Mouse (Mus musculus) MN1 (cell line): Measurements from ENCODE around the gene Stk39.

Source experiments
- DNase-seq: peaks from one replicate; pipeline ENCODE4 v3.0.0-alpha.2; 2016; ENCODE audit warnings: low spot score

The Stk39 gene

DNA sequence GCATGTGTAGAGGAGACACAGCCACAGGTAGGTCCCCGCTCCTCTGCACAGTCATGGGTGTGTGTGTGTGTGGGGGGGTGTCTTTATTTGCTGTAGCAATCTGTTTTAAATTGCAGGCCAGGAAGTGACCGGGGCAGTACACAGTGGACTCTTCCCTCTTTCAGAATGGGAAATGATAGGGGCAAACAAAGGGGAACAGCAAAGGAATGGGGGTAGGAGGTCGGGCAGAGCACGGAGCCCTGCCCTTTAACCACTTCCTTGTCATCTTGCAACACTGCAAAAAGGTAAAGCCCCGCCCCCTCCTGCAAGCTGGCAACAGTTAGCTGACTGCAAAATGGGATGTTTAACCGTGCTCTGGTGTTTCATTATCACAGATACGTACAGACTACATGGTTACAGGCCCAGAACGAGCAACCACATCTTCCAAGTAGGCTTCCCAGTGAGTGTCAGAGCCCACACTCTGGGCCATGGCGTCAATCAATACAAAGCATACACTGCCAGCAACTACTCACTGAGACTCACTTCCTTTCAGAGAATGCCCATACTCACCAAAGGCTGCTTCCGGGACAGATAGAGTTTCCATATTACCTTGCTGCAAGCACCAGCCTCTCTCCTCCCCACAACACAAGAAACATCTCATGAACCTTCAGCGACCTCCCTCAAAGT is 89.5 kb downstream of the Stk39 start:
- DNase-seq = no peak

DNA sequence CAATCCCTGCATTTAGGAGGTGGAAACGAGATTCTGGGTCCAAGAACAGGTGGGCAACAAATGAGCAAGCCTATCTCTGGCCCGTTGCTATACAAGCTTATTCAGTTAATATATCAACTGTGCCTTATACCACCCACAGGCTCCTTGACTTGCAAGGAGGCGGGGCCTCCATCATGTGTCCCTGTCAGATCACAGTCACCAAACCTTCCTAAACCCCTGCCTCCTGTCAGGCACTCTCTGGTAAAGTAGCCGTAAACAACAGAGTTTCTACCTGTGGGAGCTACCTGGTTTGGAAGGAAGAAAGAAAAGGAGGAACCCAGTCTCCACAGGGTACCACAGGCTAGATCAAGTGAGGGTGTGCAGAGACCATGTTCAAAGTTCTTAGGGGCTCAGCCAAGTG is 90.2 kb downstream of the Stk39 start:
- no peak for DNase-seq

DNA sequence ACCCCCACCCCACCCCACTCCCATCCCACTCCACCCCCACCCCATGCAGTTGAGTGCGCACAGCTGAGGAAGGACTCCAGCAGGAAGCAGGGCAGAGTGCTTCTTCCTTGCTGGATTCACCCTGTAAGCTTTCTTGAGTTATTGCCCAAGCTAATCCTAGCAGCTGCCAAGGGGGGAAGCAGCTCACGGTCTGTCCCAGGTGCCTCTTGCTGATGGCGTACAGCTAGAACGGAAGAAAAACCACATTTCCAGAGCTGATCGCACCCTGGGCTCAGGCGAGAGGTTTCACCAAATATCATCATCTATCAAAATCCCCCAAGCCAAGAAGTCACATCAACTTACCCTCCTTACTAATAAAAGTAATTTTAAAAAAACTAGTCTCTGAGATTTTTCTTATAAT is 90.9 kb downstream of the Stk39 start:
- DNase-seq = no peak

DNA sequence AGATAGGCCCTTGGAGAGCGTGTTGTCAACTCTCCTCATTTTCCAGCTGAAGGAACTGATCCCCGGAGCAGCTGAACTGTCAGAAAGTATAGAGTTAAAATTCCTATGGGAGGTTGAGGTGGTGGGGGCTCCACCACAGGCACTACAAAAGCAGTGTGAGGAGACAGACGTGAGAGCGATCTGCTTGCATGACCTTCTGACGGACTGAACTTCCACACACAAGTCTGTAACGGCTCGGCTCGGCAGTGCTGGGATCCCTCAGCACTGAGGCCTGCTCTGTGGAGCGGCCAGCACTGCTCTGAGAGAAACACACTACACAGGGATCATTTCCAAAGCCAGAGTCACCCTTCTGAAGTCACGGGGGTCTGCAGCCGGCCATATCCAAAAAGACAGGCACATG is 92.4 kb downstream of the Stk39 start:
- no peak for DNase-seq

DNA sequence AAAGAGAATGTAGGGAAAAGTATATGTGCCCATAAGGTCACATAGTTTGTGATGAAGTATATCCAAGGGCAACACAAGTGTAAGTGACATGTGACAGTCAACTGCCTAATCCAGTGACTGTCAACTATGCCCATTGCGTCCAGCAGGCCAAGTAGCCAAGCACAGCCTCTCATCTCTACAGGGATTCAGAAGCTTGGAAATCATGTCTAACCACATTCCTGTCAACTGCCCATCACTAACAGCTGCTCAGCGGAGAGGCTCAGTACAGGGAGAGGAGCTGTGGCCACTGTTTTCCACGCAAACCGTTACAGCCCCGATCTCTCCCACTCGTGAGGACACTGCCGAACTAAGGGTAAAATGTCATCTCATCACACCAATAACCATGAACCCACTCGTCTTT is 93.7 kb downstream of the Stk39 start:
- DNase-seq = no peak

DNA sequence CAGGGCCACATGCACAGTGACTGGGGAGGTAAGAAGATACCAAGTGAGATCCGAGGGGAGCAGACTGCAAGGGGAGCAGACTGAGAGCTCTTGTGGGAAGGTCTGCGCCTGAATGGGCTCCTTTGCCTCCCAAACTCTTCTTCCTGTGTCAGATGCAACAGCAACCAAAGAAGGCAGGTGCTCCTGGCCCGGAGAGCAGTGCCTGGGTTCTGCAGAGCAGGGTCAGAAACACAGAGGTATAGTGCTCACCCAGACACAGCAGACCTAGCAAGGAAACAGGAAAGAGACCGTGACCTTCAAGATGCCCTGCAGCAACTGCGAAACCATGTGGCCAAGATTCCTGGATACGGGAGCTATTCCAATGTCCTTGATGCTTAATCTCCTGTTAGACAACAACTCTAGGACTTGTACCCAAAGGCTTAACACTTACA is 94.8 kb downstream of the Stk39 start:
- no peak for DNase-seq

DNA sequence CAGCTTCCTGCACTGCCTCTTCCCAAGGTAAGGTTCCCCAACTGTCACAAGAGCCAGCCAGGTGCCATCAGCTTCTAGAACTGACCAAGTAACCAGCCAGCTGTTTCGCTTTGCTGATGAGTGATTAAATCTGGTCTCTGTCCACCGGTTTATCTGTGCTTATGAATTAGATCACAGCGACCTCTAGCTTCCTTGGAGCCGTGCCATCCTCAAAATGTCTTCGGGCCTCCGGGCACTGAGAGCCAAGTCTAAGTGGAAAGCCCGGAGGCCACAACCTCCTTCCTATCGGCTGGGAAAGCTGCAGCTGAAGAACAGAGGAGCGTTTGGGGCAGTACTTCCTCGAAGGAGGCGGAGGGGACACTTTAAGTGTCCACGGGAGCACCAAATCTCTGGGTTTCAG is 95.4 kb downstream of the Stk39 start:
- DNase-seq = peak; percentile 19

DNA sequence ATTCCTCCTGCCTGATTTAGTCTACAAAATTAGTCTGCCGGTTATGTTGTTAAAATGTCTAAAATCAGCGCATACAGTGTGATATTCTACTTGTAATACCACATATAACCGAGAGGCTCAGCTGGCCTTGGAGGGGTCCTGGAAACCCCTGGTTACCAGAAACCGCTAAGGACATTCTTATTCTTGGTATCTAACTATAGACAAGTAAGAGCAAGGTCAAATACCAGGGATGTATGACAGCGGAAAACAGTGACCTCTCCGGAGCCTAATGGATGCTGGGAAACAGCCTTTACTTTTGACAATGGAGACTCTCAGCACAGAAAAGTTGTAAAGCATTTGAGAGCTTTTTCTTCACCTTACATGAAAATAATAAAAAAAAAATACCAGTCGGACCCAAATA is 97.9 kb downstream of the Stk39 start:
- no peak for DNase-seq

DNA sequence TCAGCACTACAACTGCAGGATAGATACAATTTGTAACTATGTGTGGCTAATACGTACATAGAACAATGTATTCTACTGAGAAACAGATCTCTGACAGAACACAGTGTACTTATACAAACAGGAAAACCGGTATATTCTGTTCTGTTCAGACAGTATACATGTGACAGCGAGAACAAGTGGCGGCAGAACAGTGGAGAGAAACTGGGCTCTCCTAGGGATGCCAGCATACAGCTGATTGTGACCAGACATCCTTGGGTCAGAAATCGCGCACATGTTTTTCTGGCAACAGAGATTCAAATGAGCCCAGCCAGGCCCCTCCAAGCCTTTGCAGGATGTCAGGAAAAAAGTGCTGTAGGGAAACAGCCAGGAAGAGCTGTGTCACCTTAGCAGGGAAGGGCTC is 100.2 kb downstream of the Stk39 start:
- no peak for DNase-seq

DNA sequence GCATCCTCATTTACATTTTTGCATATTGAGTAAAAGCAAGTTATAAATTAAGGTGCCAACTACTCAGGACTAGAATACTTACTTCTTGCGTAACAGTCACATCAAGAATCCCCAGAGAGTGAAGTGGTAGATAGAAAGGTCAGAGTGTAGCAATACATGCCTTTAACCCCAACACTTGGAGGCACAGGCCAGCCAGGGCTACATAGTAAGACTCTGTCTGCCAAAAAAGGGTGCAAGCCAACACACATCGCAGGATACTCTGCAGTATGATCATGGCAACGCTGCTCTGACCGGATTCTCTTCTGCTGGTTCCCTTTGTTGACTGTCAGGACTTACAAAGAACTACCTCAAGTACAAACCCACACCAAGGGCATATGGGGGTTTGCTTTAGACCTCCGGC is 101.7 kb downstream of the Stk39 start:
- DNase-seq = no peak

DNA sequence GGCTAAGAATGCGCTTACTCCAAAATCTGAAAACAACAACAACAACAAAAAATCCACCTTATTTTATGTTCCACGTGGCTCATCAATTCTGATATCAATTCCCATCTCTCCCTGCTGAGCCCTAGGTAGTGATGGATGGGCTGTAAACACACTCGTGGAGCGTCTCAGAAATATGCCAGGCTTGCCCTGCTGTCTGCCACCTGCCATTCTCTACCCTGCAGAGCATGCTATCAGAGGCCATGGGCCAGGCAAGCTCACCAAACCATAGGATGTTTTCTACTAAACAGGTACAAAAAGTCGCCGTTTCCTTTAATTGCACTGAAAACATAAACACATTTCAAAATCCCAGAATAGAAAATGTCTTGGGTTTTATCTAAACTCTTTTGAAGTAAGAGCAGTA is 103.0 kb downstream of the Stk39 start:
- DNase-seq = no peak

DNA sequence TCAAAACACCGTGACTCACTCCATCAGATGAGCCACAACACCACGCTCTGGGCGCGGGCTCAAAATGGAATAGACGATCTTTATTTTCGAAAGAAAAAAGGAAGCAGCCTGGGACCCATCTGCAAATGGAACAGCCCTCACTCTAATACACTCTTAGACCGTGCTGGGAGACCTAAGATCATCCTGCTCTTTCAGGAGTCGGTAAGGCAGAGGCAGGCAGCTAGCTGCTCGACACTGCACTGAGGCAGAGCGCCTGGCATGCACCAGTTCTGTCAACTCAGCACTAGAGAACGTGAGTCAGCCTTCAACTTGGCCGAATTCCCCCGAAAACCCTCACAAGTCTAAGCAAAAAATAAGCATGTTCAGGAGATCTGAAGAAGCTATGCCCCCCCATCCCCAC is 104.1 kb downstream of the Stk39 start:
- no peak for DNase-seq

DNA sequence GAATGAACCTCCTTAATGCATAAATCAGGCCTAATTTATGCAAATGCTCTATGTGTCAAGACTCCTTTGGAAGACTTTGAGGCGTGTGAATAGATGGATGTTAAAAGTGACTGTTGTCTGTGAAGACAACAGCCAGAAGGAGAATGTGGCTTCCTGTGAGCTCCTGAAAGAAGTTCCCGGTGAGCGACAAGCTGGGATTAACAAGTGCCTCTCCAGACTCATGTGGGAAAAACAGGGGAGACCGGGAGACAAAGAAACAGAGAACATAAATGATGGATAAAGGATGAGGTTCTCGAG is 105.2 kb downstream of the Stk39 start:
- no peak for DNase-seq

DNA sequence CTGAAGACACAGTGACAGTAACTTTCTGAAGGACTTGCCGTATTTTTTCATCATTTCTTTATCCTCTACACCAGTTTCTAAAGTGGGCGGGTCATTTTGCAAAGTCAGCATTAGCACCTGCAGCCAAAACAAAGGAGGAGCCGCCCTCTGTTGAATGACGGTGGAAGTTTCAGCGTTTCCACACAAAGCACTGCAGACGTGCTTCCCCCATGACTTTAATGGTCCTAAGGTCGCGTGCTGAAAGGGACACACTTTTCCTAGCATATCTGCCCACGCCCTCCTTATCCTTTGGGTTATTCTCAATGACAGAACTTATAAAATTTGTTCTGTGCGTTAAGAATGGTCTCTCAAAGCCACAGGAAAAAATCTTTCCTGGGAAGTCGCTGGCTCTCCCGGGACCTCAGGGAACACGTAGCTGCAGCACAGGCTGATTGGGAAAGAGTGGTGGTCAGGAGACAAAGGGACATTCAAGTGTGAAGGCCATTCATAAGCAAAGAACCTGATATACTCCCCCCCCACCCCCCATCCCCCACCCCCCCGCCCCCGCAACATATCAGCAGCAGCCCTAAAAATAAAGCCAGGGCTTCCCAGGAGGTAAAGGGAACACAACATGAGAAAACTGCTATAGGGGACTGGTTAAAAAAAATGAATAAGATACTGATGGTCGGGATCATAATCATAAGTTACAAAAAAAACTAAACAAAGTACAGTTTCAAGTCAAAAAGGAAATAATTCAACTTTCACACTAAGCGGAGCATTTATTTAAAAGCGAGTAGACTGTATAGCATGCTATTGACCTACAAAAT is 105.8 kb downstream of the Stk39 start:
- DNase-seq = no peak

DNA sequence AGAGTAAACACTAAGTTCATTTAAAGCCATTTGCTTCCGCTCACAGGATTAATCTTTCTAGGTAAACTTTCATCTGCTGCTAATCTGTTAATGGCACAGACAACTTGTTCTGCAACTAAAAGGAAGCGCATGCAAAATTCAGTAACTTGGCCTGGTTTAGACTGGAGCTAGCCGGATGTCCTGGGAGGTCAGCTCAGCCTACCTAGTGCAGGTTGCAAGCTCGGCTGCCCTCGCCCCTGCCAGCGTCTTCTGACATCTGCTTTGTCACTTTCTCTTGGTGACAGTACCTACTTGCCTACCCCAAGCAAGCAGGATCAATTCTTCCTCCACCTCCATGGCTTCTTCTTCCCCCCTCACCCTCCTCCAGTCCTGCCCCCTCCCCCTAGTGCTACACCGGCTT is 106.6 kb downstream of the Stk39 start:
- DNase-seq = no peak

DNA sequence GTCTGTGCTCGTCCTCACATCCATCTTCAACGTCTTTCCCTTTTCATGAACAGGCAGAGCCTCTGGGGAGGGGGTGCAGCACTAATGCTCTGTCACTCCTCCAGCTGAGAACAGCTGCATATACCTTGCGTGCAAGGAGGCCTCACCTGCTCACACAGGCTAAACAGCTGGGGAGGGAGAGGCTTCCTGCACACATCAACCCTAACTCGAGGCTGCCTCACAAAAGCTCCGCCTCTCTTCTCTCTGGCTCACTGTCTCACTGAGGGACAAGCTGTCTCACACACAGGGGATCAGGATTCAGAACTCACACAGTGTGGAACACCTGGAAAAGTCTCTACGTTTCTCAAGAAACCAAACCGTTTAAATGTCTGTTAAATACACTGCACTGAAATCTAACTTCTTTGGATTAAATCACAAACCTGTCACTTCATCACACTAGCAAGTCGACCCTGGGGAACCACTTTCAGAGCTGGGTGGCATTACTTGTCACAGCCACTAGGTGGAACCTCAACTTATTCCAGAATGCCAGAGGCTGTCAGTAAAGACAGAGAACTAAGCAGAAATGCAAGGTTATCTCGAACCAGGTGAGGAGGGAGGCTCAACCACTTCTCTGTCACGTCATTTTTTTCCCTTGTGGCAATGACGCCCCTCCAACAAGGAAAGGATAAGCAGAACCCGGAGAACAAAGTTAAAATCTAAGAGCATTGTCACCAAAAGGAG is 107.7 kb downstream of the Stk39 start:
- peak; percentile 48 for DNase-seq

DNA sequence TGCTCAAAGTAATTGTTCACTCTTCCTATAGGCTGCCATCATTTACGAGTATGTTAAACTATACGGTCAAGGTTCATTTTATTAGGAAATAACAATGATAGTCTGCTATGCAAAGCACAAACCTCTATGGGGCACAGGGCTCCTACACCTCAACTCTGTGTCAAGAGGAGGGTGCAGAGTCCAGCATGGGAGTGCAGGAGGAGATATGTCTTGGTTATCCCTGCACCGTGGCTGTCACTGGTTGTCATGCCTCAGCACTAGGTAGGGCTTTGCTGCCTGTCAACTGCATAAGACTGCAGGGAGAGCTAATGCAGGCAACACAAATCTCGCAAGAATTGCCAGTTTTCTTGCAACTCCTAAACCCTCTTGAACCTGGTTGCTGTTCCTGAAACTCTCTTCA is 108.9 kb downstream of the Stk39 start:
- DNase-seq = no peak

DNA sequence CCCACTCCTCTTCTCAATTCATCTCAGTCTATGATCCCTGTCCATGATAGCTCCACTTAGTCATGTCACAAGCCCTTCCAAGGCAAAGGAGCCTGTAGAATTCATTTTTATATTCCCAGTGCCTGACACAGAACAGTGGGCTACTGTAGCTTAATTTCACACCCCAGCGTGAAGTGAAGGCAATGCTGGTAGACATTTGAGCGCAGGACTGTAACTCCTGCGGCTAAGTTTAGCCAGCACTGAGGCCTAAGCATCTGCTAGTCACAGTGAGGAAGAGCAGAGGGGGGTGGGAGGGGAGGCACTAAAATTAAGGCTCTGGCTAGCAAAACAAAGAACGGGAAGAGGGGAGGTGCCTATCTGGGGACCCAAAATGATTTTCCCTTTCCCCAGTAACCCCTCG is 110.4 kb downstream of the Stk39 start:
- no peak for DNase-seq

DNA sequence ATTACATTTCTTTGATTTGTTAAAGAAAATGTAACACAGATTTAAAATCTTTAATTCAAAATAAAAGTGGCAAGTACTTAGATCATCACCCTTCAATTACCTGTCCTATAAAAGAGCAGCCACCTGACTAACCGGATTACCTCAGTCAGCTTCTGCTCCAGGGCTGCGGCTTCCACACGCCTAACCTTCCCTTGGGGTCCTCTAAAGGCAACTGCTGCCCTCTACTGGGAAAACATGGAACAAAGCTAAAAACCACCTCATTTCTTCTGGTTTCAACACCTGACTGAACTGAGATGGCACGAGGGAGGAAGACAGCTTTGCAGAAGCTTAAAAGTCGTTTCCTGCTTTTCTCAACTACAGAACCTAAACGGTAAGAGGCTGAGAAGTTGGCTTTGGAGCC is 121.4 kb downstream of the Stk39 start:
- DNase-seq = peak; percentile 86

DNA sequence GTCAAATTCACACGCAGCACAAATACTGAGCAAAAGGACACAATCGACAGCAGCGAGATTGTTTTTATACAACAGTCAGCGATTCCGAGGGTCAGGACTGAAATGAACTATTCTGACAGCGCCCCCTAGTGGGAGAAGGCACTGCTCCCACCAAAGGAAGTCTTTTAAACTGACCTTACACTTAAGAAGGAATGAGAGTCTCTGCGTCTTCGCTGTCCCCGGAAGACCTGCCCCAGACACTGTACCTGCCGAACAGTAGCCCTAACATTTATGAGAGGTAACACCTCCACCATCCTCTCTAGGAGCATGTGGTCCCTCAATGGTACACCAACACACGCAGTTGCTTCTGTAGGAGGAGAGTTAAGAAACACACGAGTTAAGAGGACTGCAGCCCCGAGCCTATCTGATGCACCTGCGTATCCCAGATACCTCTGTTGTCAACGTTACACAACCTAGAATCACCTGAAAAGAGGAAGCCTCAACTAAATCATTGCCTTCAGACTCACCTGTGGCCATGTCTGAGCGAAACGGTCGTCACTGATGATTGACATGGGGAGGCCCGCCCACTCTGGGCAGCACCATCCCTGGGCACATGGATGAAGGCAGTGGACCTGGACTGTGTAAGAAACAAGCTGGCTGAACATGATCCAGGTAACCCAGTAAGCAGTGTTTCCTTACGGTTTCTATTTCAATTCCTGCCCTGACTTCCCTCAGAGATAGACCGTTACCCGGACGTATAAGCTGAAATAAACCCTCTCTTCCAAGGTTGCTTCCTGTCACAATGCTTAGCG is 122.3 kb downstream of the Stk39 start:
- peak; percentile 87 for DNase-seq

DNA sequence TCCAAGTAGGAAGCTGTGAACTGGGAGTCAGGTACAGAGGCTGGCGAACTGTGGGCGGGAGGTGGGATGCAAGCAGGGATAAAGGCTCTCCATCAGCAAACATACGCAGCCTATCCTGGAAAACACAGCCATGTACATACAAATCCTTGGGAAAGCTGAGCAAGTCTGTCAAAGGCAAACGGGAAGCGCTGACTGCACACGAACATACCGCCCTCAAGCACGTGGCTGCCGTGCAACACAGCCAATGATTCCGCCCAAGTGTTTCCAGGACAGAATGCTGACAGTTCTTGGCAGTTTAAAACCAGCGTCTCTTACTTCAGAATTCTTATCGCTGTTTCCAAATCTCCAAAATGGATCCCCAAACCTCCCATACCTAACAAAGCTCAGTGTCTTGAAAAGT is 123.1 kb downstream of the Stk39 start:
- no peak for DNase-seq

DNA sequence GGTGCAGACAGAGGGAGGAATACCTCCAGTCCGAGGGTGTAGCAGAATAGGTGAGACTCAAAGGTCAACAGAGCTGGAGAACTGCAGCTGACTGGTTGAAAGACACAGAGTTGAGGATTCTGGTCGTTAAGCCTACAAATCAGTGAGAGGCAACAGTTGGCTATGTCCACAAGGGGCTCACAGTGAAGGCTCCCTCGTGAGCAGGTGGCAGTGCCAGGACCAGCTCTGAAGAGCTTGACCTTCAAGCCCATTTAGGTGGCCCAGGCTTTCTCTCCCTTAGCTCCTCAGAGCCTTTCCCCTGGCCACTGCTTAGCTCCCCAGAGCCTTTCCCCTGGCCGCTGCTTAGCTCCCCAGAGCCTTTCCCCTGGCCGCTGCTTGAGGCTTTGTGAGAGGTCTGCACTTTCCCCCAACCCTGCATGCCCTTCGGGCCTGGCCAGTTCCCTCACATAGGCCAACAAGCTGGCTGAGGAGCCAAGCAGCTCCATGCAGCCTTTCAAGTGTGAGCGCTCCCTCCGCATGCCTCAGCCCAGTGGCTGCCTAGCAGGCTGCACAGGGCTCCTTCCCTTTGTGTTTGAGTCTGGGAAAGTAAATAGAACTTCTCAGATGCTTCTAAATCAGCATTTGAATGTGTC is 125.3 kb downstream of the Stk39 start:
- DNase-seq = no peak
